Mouse (Mus musculus): Measurements from ENCODE around the gene Inka1.

DNA sequence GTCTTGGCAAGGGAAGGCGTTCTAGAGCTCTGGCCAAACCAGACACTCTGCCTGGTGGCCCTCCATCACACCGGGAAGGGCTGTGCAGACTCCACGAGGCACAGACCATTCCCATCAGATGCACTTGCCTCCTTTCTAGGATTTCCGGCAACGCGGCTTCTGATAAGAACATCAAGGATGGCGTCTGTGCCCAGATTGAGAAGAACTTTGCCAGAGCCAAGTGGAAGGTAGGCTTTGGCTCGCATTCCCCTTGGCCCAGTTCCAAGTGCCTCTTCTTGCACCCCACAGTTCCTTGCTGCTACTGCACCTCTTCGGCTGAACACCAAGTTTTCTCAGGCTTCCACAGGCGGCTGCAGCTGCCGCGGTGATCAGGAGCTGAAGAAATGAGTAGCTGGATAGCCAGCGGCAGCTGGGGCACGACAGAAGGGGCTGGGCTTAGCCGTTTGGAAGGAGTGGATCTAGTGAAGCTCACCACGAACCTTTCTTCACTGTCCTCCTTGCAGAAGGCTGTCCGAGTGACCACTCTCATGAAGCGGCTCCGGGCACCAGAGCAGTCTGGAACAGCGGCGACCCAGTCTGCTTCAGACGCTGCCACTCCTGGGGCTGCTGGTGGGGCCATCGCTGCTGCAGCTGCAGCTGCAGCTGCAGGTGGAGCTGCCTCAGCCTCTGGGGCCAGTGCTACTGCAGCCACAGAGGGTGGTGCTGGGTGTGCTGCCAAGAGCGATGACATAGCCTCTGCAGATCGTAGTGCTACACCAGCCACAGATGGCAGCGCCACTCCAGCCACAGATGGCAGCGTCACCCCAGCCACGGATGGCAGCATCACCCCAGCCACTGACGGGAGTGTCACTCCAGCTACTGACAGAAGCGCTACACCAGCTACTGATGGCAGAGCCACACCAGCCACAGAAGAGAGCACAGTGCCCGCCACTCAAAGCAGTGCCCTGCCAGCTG lies 38.2 kb downstream of the Inka1 start:
- no peak for TF ChIP-seq CTCF (IDR thresholded peaks at IDR 0.05)
- no peak for TF ChIP-seq POLR2A (IDR thresholded peaks at IDR 0.05; ENCODE audit: insufficient read depth, low read depth, low read length)

All from heart, adult 2 months (tissue).